Mouse (Mus musculus) fibroblast of lung, adult 2 months (primary cell): ENCODE data around the gene Gm11562.
"Not testable (repeated sequence)": the region's sequence is repeated elsewhere in the genome, so short reads cannot be mapped to it uniquely, and the experiment has no call there.

ENCODE experiments used
- DNase-seq: peaks from one replicate; pipeline ENCODE4 v3.0.0-alpha.2; 2011; ENCODE audit warnings: low read depth

The Gm11562 gene

DNA sequence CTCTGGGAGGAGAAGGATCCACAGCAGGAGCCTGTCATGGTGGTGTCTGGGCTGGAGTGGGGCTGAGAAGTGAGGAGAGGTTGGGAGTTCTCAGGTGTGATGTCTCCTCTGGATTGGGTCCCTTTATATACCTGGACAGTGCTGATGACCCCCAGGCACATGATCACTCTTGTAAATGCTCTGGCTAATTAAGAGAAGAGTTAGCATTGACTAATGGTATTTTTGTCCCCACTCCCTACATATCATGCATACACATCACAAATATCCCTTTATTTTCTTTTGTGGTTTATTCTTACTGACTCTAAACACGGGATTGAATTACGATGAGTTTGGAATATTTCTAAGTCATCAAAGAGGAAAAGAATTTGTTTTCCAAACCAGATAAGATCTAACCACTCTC is at the start of gene Gm11562:
Gene Gm11562 (minus strand): TSS at position 101 of the 400 bp plus-strand sequence.
- DNase-seq, result no peak

DNA sequence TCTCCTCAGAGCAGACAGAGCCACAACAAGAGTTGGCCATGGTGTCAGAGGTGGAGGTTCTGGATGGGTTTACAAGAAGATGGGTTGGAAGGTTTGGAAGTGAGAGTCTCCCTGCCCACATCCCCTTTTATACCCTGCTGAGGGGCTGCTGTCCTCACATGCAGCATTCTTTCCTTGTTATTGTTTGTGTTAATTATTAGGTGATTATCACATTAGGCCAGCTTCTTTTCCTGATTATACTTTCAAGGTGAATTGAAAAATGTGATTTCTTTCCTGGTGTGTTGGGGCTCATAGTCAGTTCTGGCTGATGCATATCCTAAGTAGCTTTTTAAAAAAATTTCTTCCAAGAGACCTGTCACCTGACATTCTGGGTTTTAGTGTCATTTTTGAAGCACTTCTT is 45.6 kb upstream of the Gm11562 start, which contains the start of gene Krtap4-6:
Gene Krtap4-6 (minus strand): TSS at position 101 of the 400 bp plus-strand sequence.
- DNase-seq, result no peak

DNA sequence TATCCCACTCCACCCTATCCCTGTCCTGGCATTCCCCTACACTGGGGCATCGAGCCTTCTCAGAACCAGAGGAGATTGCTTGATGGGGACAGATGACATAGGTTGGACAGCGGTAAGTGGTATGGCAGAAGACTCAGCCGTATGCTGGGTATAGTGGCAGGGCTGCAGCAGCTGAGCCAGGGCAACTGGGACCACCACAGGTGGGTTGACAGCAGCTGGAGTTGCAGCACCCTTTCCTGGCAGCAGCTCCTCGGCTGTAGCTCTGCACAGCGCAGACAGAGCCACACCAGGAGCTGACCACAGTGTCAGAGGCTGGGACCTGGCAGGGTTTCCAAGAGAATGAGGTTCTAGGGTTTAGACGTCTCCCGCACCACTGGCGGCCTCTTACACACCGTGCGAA is 42.6 kb upstream of the Gm11562 start:
- DNase-seq, result no peak

DNA sequence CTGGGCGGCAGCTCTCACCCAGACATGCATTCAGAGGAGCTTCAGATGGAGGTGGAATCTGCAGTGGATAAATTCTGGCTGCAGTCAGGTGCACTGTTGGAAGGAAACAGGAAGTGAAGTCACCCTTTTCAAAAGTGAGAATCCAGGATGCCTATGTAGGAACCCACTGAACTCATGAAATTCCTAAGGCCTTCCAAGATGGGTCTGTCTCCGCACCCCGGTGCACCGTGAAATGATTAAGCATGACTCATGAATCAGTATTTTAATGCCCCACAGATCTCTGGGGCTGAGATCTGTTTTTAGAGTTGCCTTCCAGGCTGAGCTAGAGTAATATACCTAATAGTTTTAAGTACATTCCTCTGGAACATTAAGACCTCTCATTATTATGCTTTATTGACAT is 39.0 kb upstream of the Gm11562 start:
- no peak for DNase-seq

DNA sequence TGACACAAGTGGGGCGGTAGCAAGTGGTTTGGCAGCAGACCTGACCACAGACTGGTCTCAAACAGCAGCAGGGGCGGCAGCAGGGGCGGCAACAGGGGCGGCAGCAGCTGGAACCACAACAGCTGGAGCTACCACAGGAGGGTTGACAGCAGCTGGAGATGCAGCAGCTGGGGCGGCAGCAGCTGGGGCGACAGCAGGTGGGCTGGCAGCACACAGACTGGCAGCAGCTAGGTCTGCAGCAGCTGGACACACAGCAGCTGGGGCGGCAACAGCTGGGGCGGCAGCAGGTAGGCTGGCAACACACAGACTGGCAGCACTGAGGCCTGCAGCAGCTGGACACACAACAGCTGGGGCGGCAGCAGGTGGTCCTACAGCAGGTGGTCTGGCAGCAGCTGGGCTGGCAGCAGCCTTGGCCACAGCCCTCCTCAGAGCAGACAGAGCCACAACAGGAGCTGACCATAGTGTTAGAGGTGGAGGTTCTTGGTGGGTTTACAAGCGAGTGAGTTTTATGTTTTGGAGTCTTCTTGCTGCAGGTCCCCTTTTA is 38.3 kb upstream of the Gm11562 start, which contains the start of gene Gm11563:
Gene Gm11563 (minus strand): TSS at position 494 of the 544 bp plus-strand sequence.
- DNase-seq, result not testable (repeated sequence)

DNA sequence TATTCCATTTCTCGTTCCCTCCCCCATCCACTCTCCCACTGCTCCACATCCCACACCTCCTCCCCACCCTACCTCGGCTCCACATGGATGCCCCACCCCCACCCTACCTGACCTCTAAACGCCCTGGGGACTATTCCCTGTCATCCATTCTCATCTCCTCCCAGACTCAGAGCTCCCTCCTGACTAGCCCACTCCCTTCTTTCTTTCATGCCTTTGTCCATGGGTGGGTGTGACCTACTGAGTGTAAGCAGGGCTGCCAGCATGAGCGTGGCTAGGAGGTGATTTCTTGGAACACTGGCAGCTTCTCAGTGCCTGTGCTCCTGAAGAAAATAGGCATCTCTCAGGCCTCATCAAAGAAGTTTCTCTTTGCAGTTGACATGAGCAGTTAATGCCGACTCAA is 36.8 kb upstream of the Gm11562 start:
- no peak for DNase-seq

DNA sequence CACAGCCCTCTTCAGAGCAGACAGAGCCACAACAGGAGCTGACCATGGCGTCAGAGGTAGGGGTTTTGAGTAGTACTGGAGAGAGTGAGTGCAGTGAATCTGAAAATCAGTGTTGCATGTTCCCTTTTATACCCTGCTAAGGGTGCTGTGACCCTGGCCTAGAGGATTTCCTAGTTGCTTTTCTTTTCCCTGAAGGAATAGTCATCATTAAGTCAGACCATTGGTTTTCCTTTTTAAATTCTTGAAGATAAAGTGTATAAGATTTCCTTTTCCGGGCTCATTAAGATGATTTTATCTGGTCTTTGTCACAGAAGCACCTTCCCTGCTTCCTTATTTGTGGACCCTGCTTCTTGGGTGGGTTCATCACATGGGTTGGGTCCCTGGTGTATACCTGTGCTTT is 29.9 kb upstream of the Gm11562 start, which contains the start of gene Gm11555:
Gene Gm11555 (minus strand): TSS at position 101 of the 400 bp plus-strand sequence.
- no peak for DNase-seq

DNA sequence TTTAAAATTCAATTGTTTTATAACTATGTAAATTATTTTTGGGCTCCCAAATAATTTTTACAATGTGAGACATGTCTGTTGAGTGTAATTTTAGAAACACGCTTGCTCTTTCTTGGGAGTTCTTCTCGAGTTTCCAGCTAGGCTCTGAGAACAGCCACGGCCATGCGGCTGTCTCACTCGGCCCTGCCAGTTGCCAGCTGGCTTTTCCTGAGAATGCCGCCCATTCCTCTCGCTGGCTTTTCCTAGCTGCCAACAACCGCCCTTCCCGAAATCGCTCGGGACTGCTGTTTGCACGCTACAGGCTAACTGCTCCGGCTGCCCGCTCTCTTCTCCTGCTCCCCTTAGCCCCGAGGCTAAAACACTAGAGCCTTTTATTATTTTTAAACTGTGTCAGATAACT is 26.2 kb upstream of the Gm11562 start:
- DNase-seq, result no peak

DNA sequence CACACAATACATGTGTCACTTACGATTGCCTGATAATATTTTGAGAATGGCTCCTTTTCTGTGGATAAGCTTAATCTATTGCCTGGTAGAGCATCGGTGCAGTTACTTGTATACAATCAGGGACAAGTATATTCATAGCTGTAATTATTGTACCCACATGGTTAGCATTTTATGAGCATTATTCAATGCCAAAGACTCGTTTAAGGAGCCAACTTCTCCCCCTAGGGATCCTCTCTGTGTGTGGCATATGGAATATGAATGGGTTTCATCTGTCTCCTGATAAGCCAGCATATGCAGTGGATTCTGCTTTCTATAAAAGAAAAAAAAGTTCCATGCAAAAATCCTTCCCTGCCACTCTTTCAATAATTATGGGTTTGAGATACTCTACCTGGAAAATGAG is 24.1 kb upstream of the Gm11562 start:
- DNase-seq, result no peak

DNA sequence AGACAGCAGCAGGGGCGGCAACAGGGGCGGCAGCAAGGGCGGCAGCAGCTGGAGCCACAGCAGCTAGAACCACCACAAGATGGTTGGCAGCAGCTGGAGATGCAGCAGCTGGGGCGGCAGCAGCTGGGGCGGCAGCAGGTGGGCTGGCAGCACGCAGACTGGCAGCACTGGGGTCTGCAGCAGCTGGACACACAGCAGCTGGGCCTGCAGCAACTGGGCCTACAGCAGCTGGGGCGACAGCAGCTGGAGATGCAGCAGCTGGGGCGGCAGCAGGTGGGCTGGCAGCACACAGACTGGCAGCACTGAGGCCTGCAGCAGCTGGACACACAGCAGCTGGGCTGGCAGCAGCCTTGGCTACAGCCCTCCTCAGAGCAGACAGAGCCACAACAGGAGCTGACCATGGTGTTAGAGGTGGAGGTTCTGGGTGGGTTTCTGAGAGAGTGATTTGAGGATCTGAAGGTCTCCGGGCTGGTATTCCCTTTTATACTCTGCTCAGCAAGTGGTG is 23.5 kb upstream of the Gm11562 start, which contains the start of gene Krtap4-7:
Gene Krtap4-7 (minus strand): TSS at position 455 of the 505 bp plus-strand sequence.
- DNase-seq, result not testable (repeated sequence)

DNA sequence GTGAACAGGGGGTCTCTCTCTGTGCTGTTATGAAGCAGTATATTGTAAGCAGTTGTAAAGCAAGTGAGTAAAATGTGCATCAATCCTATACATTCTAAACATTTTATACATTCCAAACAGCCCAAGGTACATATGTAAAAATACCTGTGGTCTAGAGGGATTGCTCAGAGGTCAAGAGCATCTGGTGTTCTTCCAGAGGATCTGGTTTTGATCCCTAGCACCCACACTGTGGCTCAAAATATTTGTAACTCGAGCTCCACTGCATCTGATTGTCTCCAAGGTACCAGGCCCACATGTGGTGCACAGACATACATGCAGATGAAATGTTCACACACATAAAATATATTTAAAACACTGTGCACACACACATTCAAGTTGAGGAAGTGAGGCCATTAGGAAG is 20.7 kb upstream of the Gm11562 start:
- DNase-seq, result no peak

DNA sequence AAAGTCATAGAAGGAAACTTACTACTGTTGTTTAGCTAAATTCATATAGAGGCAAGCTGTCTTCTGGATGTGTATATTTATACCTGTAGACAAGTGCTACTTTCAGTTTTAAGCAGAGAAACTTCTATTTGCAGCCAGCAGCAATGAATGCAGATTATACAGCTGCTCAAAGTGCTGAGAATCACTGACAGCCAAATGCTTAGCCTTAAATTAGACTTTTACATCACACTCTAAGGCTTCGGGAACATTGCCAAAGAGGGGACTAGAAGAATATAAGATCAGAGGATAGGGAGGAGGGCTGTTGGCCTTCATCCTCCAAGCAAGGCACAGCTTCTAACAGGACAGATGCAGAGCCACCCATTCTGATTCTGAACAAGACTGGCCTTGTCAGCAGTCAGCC is 16.9 kb upstream of the Gm11562 start:
- DNase-seq, result no peak

DNA sequence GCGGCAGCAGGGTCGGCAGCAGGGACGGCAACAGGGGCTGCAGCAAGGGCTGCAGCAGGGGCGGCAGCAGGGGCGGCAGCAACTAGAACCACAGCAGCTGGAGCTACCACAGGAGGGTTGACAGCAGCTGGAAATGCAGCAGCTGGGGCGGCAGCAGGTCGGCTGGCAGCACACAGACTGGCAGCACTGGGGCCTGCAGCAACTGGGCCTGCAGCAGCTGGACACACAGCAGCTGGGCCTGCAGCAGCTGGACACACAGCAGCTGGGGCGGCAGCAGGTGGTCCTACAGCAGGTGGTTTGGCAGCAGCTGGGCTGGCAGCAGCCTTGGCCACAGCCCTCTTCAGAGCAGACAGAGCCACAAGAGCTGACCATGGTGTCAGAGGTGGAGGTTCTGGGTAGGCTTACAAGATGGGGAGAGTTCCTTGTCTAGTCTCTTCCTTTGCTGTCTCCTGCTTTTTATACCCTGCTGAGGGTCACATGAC is 14.5 kb upstream of the Gm11562 start, which contains the start of gene Krtap4-2:
Gene Krtap4-2 (minus strand): TSS at position 432 of the 482 bp plus-strand sequence.
- DNase-seq, result no peak

DNA sequence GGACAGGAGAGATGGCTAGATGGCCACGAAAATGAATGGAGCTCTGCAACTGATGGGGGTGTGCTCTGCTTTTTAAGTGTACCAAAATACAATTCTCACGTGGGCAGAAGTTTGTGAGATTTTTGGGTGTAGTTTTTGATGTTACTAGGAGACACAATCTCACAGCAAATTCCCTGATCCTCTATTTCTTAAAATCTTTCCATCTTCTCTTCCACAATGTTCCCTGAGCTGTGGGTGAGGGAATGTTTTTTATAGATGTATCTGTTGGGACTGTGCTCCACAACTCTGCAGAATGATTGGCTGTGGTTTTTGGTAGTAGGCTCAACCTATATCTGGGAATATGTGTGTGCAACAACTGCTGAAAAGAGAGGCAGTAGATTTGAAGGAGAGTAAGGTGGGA is 13.1 kb upstream of the Gm11562 start:
- no peak for DNase-seq

DNA sequence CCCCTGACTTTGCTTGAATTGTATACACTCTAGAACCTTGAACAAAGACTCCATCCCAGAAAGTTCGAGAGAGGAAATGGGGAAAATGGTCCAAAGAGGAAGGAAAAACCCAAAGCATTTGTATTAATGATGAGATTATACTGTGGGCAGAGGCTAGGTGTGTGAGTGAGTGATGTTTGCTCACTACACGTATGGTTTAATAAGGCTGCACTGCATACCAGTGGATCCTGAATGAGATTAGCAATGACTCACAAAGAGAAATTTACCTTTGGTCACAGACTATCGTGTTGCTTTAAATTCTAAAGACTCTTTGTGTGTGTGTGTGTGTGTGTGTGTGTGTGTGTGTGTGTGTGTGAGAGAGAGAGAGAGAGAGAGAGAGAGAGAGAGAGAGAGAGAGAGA is 10.7 kb upstream of the Gm11562 start:
- DNase-seq, result no peak

DNA sequence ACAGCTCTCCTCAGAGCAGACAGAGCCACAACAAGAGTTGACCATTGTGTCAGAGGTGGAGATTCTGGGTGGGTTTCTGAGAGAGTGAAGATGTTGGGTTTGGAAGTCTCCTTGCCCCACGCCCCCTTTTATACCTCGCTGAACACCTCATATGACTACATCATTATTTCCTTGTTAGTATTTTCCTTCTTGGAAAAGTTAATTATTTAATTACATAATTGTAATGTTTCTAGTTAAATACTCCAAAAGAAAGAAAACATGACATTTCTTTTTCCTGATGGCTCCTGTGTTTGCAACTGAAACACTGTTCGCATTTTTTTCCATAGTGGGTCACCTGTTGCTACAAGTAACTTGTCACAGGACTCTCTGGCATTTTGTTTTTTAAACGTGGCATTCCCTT is 7.9 kb upstream of the Gm11562 start, which contains the start of gene Krtap4-1:
Gene Krtap4-1 (minus strand): TSS at position 101 of the 400 bp plus-strand sequence.
- no peak for DNase-seq

DNA sequence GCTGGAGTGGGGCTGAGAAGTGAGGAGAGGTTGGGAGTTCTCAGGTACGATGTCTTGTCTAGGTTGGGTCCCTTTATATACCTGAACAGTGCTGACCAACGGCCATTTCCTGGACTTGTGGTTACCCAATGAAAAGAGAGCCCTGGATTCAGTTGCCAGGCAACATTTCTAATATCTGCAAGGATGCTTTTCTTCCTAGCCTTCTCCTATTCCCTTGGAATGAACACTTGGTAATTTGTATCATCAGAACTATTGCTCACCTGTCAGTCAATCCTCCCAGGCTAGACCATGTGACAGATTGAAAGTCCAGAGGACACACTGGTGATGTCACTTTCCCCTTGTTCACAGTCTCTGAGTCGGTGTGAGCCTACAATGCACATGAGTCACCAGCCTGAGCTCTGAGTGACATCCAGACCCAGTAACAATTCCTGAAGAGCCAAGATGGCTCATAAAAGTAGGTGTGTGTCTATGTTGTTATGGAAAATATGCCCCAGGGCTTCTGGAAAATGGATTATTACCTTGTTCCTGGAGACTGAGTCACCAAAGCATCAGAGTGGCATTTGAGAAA is 5.4 kb downstream of the Gm11562 start, which contains the start of gene Krtap2-4:
Gene Krtap2-4 (minus strand): TSS at position 51 of the 568 bp plus-strand sequence.
- no peak for DNase-seq

DNA sequence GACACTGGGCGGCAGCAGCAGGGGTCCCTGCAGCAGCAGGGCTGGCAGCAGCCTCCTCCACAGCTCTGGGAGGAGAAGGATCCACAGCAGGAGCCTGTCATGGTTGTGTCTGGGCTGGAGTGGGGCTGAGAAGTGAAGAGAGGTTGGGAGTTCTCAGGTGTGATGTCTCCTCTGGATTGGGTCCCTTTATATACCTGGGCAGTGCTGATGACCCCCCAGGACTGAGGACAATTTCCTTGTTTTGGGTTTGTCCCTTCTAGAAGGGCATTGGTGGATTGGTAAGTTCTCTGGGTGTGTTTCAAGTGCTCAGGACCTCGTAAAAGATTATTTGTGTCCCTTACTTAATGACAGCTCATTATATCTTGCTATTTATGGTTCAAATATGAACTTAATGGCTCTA is 10.1 kb downstream of the Gm11562 start, which contains the start of gene Gm11937:
Gene Gm11937 (minus strand): TSS at position 101 of the 400 bp plus-strand sequence.
- DNase-seq, result not testable (repeated sequence)

DNA sequence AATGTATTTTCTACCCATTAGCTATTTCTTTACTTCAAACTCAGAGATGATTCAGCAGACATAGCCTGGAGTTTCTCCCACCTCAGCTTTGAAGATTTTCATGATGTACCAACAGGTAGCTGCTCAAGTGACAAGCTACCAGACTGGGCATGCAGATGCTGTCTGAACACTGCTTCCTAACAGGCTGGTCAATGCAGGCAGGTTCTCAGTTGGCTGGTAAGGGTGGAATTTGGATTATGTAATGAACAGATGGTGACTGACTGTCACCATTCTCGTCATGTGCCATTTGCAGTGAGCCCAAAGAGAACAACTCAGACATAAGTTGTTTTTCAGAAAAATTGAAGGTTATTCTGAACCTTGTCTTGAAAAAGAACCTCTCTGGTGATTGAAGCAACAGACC is 11.1 kb downstream of the Gm11562 start:
- DNase-seq, result no peak

DNA sequence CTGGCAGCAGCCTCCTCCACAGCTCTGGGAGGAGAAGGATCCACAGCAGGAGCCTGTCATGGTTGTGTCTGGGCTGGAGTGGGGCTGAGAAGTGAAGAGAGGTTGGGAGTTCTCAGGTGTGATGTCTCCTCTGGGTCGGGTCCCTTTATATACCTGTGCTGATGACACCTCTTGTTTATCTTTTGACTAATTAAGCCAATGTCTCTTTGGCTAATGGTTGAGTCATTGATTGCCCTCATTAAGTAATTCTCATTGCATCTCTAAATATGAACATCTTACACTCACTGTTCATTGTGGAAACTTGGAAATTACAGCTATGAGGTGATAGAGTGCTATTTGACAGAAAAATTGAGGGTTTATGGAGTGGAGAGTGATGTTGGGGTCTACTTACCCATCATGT is 17.0 kb downstream of the Gm11562 start, which contains the start of gene Gm11938:
Gene Gm11938 (minus strand): TSS at position 101 of the 400 bp plus-strand sequence.
- not testable (repeated sequence) for DNase-seq

DNA sequence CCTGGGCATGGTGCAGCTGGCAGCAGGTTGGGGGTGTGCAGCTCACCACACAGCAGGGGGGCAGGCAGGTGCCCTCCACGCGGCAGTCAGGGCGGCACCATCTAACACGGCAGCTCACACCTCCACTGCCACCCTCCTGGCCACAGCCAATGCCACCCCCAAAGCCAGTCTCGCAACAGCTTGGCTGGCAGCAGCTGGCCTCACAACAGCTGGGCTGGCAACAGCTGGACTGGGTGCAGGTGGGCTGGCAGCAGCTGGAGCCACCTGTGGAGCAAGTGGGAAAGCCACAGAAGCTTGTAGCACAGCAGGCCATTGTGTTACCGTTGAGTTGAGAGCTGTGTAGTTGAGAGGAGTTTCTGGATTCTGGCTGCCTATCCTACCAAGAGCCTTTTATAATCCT is 22.5 kb downstream of the Gm11562 start, which contains the start of gene Krtap9-3:
Gene Krtap9-3 (minus strand): TSS at position 364 of the 400 bp plus-strand sequence.
- not testable (repeated sequence) for DNase-seq

DNA sequence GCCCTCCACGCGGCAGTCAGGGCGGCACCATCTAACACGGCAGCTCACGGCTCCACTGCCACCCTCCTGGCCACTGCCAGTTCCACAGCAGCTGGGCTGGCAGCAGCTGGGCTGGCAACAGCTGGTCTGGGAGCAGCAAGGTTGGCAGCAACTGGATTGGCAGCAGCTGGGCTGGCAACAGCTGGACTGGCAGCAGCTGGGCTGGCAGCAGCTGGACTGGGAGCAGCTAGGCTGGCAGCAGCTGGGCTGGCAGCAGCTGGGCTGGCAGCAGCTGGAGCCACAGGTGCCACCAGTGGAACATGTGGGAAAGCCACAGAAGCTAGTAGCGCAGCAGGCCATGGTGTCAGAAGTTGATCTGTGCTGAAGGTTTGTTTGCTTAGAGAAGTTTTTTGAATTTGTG is 29.3 kb downstream of the Gm11562 start, which contains the start of gene Krtap1-3:
Gene Krtap1-3 (minus strand): TSS at position 359 of the 400 bp plus-strand sequence.
- DNase-seq, result no peak

DNA sequence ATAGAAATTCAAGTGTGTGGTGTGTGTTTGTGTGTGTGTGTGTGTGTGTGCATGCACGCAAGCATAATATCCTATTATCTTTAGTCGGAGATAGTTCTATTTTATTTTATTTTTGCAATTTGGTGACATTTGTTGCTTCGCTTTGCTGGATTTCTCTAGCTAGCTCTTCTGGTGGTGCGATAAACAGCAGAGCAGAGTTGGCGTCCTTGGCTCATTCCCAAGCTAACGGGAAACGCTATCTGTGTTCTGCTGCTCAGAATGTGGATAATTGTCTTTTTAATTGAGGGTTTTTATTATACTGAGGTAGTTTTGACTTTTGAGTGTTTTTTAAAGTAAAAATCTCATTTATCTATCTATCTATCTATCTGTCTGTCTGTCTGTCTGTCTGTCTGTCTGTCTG is 35.1 kb downstream of the Gm11562 start:
- no peak for DNase-seq
